8 mouse cellular contexts compared by ENCODE assay signal in the genomic region with DNA sequence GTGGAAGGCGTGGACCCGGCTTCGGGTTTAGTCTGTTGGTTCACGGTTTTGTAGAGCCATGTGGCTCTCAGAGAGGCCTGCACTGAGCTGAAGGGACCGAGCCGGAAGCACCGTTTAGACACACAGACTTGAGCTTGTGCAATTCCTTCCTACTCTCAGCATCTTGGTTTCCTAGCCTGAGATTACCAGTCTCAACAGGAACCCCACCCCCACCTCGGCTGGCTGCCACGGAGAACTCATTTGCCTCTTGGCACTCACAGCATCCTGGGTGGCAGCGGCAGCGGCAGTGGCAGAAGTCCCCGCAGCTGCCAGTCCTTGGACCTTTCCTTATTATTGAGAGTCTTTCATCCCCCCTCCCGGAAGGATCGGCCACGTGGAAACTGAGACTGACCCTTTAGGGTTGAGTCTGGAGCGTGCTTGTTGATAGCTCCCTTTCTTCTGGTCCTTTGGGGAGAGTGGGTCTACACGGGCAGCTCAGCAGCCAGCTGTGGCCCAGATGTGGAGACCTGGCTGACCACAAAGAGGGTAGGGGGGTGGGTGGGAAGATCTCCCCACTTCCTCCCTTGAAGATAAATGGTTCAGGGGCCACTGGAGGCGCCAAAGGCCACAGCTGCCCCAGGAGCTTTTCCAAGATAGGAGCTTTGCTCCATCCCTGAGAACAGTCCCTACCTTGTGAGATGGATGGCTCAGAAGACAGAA. TPM values are rescaled to one million over a fixed set of nuclear protein-coding genes. Genes with fewer than 3 reads are reported as not detected.
DNase-seq lines count a peak whose midpoint lies in the region; TF ChIP-seq lines count a peak whose summit lies in the region.

No protein-coding gene starts in this region.

- TF ChIP-seq CTCF in bone marrow macrophage, adult 2 months (IDR thresholded peaks at IDR 0.05; ENCODE audit: low read depth, low read length): no peak
- TF ChIP-seq CTCF in layer of hippocampus, adult 2 months (conservative IDR thresholded peaks at IDR 0.05): no peak

- H3K4me3 ChIP-seq in bone marrow macrophage, adult 2 months (ENCODE audit: insufficient read depth, low read length): peak overlapping the region; percentile 19; the same call in 1 of the 2 replicates
- no peak overlapping the region for H3K4me3 ChIP-seq in layer of hippocampus, adult 2 months

- TF ChIP-seq POLR2A in bone marrow macrophage, adult 2 months (IDR thresholded peaks at IDR 0.05; ENCODE audit: borderline replicate concordance, low read depth, low read length): no peak

- peaks cover 20% of the 10 kb centered on the region for H3K4me1 ChIP-seq in bone marrow macrophage, adult 2 months (ENCODE audit: control insufficient read depth, insufficient read depth, low read length)

- H3K27ac ChIP-seq in bone marrow macrophage, adult 2 months (ENCODE audit: insufficient read depth, low read depth, low read length): peak overlapping the region; percentile 87
- H3K27ac ChIP-seq in layer of hippocampus, adult 2 months: no peak overlapping the region

- intact Hi-C loops in heart, postnatal 10 days (cut with DNase I): no loop called here

- peak; percentile 29 for DNase-seq in heart, postnatal 4 days
- no peak for DNase-seq in heart, postnatal 10 days
- DNase-seq in layer of hippocampus, adult 2 months (ENCODE audit: low spot score in 2 of 2): peak; percentile 42 to 44
- DNase-seq in lung, postnatal 36 days: peak; percentile 79
- no peak for DNase-seq in urinary bladder, postnatal 25 days (ENCODE audit: low spot score)
- no peak for DNase-seq in spleen, postnatal 36 days (ENCODE audit: low spot score in 2 of 2)
- no peak for DNase-seq in liver

RNA-seq across cellular contexts. Expression of gene Meox1, which starts 24.0 kb away (rescaled TPM):
- 10 to 100 TPM; 17.3 to 19.1 TPM for total RNA-seq in heart, postnatal 4 days (2021)
- 10 to 100 TPM; 23.7 to 27.5 TPM for total RNA-seq in heart, postnatal 10 days (2021)
- not detected in 2 replicates for polyA plus RNA-seq in bone marrow macrophage, adult 2 months (2012; ENCODE audit: insufficient read depth, insufficient read length, missing spikeins)
- total RNA-seq in layer of hippocampus, adult 2 months (2021): under 1 TPM; 0.71 to 0.74 TPM

Comparison
In these comparisons a context has a peak if more than half of its experiments do, and no peak if none do; other contexts are left out.
1. DNase-seq: peak in heart, postnatal 4 days (single experiment), layer of hippocampus, adult 2 months (2 of 2) and lung, postnatal 36 days (single experiment); none in heart, postnatal 10 days (0 of 2), urinary bladder, postnatal 25 days (single experiment), spleen, postnatal 36 days (0 of 2) and liver (single experiment).
2. RNA of gene Meox1, which starts 24.0 kb away (total RNA-seq): 23.7 to 27.5 TPM in heart, postnatal 10 days and 17.3 to 19.1 TPM in heart, postnatal 4 days; 0.71 to 0.74 TPM in layer of hippocampus, adult 2 months; every median in the first group is over 10 times any median in the second.